Mouse (Mus musculus) c-Kit-negative CD71-positive TER-119-positive erythroid progenitor cells, embryonic 14.5 days (primary cell): ENCODE results near the gene Krt80.

Experiments
- DNase-seq: peaks from one replicate; pipeline ENCODE4 v3.0.0-alpha.2; 2013; ENCODE audit warnings: low read depth, low spot score

Gene Krt80

DNA sequence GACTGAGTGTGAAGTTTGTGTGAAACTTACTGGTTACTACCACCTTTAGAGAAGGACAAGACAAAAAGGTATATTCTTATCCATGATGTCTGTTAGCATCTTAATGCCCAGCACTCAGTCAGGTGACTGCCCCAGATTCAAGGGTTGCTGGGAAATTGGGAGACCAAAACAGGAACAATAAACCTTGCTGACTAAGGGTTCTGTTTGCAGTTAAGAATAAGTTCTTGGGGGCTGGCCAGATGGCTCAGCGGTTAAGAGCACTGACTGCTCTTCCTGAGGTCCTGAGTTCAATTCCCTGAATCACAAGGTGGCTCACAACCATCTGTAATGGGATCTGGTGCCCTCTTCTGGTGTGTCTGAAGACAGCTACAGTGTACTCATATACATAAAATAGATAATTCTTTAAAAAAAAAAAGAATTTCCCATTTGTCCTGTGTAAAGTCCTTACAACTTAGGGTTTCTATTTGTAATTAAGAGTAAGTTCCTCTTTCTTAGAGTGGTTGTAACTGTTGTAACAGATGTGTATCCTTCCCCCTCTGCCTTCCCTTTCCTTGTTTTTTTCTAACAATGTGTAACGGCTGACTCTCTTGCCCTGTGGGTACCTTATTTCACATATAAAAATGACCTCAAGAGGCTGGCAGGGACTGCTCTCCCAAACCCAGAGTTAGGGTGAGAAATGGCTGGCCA is 52.0 kb downstream of the Krt80 start:
- no peak for DNase-seq

DNA sequence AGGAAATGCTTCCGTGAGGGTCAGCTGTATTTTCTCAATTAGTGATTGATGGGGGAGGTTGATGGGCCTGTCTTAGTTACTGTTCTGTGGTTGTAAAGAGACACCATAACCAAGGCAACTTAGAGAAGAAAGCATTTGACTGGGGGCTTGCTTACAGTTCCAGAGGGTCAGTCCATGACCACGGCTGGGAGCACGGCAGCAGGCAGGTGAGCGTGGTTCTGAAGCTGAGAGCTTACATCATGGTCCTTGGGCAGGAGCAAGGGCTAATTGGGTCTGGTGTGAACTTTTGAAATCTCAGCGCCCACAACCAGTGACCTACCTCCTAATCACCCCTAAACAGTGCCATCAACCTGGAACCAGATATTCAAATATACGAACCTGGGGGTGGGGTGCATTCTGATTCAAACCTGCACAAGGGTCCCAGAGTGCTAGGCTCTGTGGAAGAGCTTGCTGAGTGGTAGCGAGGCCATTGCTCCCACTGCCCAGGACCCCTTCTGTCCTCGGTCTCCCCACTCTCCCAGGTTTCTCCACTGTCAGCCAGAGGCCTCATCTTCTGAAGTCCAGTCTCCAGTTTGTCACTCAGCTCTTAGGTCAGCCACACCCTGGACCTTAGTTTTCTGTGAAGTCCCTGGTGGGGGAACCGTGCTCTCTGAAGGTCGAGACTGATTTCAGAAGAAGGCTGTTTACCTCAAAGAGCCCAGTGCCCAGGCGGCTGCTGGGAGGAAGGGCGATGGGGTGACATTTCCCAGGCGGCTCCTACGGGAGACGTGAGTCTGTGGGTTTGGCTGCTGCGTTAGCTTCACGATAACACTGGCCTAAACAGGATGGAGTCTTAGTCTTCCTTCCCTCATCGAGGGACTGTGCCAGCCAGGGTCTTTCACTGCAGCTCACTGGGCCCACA is 52.8 kb downstream of the Krt80 start:
- DNase-seq: no peak

DNA sequence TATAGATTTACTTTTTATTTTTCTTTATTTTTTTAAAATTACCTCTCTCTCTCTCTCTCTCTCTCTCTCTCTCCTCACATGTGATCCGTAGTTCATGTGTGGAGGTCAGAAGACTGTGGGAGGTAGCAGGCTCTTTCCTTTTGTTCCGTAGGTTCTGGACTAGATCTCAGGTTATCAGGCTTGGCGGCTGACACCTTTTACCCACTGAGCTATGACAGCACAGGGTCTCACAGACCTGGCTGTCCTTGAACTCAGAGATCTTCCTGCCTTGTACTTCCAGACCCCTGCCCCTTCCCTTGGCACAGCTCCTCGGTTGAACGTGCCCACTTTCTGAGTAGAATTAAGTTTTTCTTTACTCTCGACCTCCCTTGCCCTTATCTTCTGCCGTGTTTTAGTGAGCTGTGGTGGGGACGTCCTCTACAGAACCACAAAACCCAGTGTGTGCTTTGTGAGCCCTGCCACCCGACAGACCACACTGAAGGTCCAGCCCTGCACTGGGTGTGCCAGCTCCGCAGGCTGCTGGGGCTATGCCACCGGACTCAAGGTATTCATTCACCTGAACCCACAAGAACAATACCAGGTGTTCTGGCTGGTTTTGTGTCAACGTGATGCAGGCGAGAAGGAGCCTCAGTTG is 53.6 kb downstream of the Krt80 start:
- no peak for DNase-seq

DNA sequence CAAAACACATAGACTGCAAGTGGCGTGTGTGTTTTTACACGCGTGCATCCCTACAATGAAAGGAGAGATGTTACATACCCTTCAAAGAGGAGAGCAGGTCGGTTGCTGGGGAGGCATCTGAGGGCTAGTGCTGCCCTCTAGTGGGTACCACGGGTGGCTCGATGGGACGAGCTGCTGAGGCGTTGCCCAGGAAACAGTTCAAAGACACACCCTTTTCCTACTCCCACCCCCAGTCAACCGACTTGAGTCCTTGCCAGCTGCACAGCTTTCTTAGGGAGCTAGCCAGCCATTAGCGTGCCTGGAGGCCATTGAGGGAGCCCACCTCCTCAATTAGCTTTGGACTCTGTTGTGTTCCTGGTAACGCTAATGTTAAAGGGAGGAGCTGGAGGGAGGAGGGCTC is 54.1 kb downstream of the Krt80 start:
- DNase-seq: peak; percentile 20

DNA sequence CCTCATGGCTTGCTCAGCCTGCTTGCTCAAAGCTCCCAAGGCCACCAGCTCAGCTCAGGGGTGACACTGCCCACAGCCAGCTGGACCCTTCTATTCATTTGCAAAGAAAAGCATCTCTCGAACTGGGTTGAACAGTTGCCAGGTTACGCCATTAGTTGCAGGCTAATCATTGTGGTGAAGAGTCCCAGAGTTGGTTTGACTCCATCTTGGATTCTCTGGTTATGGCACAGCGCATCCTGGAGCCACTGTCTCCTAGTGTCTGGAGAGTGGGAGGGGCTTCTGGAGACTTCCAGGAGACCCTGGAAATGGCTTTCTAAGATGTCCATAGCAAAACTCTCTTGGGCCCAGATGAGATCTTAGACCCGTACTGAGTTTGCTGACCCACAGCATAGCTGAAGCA is 54.6 kb downstream of the Krt80 start:
- no peak for DNase-seq

DNA sequence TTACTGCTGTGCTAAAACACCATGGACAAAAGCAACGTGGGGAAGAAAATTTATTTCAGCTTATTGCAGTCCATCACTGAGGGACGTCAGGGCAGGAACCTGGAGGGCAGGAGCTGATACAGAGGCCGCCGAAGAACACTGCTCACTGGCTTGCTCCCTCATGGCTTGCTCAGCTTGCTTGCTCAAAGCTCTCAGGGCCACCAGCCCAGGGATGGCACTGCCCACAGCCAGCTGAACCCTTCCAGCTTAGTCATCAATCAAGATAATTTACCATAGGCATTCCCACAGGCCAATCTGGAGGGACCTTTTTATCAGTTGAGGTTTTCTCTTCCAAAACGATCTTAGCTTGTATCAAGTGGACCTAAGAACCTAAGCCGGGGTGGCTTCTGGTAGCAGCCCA is 58.0 kb downstream of the Krt80 start:
- no peak for DNase-seq

DNA sequence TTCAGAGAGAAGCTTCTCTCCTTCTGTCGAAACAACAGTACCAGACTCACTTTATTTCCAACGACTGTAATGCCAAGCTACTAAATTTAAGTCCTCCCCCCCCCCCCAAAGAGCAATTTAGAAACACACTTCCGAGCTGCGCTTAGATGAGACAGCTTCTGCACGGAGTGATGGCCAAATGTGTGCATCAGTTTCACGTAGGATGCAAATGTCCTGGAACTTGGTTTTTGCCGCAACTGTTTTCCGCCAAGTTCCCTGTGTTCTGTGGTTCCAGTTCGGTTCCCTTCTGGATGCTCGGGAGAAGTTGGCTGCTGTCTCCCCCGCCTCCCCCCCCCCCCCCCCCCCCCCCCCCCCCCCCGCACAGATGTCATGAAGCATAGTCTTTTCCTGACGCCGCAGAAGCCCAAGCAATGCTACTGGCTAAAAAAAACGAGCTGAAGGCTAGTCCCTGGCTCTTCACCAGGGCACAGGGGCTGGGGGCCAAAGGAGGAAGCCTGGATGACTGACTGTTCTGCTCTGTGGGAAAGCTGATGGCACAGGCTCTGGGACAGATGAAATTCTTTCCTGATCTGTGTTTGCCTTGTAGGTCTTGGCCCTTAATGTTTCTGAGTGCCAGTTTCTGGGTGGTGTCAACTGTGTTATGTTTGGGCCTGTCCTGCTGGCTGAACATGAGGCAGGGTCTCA is 58.7 kb downstream of the Krt80 start:
- DNase-seq: no peak

DNA sequence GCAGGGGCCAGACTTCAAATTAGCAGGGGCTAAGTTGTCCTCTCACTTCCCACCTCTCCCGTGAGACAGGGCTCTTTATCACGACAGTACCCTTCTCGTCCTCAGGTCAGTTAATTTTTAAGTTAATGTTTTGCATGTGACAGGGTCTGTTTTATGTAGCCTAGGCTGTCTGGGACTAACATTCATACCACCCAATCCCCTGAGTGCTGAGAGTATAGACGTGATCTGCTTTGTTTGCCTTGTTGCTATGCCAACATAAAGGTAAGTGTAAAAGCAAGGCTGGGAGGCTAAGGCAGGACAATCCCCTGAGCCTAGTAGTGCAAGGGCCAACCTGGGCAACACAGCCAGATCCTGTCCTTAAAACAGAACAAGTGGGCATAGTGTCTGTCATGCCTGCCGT is 60.5 kb downstream of the Krt80 start:
- DNase-seq: no peak

DNA sequence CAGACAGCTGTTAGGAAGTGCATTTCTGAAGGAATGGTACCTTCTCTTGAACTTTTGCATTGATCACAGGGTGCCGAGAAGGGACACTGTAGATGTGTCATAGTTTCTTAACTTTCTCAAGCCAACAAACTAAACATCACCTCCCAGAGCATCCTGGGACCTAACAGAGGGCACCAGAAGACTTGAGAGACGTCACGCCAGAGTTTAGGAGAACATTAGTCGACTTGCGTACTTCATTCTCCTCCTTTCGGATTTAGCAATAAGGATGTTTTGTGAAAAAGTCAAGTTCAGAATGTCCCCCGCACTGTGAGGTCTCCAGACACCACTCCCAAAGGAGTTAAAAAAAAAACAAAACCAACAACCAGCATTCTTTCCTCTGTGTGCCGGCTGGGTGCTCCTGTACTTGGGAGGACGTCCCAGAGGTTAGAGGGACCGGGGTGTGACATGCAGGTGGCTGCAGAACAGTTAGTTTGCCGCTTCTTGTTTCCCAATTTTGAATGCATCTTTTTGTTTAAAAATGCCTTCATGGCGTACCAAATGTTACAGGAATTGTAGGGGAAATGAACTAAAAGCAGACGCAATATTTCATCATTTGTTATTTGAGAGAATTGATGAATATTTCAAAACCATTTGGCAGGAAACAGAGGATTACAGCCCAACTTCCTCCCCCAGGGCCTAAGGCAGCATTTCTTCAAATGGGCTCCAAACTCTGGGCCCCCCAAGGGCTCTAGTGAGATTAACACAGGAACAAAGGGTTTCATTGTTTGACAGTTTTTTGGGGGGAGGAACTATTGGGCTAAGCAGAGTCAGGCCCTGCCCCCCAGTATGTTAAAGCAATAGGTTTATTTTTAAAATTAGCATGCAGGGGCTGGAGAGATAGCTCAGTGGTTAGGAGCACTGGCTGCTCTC is 61.3 kb downstream of the Krt80 start:
- DNase-seq: no peak

DNA sequence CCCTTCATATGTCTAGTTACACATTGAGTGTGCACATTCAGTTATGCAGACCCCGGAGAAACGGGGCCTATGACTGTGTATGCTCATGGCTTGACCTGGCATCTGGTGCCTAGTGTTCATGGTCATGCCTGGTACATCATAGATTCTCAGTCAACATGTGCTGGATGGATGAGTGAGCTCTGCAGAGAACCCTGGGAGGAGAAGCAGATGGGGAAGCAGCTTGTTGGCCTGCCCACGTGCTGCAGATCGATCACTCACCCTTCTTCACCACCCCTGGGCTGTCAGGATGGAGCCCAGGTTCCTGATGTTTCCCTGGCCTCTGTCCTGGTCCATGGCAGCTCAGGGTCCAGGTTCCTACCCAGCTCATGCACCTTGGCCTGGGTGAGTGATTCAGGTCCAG is 63.5 kb downstream of the Krt80 start:
- no peak for DNase-seq

DNA sequence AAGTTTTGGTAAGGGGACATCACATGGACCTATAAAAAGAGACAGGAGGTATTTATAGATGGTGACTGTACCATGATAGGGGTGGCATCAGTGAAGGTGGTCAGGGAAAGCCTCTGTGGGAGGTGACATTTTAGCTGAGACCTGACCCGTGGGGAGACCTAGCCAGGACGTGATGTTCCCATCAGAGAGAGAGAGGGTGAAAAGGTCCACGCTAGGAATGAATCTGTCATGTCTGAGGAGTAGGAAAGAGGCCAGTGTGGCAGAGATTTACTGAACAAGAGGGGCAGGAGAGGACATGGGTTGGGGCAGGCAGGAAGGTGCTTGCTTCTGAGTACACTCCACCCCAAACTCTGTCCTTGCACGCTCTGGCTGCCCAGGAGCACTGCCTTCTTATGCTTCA is 66.1 kb downstream of the Krt80 start:
- no peak for DNase-seq

DNA sequence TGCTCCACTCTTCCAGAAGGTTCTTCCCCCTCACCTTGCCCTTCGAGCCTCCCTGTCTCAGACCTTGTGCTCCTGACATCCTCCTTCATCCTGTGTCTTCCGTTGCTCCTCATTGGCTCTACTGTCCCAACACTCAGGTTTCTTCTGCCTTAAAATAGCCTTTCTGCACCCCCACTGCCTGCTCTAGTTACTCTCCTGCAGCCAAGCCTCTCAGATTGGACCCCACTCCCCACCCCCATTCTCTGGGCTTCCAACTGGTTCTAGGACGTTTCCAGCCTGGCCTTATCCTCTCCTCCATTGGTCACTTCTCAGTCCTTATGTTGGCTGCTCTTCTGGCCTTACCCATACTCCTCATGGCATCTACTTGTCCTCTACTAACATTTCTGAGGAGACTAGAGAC is 67.8 kb downstream of the Krt80 start:
- DNase-seq: no peak

DNA sequence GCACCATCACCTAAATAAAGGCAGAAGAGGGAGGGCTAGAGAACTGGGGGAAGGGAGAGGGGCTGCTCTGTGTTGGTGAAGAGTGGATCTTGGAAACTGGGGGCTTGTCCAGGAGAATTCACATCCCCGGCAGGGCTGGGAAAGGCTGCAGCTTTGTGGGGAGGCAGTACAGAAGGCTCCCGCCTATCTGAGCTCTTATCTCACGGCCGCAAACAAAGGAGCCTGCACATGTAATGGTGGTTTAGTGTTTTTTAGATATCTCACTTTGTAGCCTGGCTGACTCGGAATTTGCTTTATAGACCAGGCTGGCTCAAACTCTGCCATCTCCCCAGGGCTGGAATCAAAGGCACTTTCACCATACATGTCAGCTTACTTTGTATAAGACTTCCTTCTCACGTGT is 69.8 kb downstream of the Krt80 start:
- no peak for DNase-seq

DNA sequence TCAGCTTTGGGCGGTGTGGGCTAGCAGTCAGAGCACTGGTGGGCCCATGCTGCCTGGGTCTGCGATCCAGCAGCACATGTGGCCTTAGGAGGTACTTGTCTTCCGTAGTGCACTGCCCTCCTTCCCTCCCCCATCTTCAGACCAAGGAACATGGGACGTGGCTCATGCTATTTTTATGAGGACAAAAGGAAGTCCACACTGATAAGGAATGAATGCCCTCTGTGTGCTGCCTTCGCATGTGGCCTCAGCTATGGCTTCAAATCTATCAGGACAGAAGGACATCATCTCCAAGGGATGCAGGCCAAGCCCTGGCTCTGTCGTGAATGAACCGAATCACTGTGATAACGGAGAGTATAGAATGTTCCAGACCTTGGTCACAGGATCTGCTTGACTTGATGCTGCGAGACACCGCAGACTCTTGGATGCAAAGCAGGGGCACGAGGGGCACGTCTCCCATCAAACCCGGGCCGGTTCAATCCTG is 70.4 kb downstream of the Krt80 start:
- DNase-seq: no peak

DNA sequence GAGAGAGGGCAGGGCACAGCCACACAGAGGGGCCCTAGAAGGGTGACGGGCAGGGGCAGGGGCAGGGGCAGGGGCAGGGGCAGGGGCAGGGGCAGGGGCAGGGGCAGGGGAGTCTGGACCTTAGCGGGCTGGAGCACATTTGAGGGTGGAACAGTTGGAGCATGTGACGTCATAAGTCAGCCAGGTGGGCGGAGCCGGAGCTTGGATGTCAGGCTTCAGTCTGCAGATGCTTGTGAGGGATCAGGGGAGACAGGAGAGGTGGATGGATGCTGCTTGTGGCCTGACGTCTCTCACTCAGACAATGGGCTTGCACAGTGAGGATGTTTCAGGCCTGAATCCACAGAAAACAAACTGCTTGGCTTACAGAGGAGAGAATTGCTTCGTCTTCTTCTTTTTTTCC is 71.4 kb downstream of the Krt80 start:
- no peak for DNase-seq

DNA sequence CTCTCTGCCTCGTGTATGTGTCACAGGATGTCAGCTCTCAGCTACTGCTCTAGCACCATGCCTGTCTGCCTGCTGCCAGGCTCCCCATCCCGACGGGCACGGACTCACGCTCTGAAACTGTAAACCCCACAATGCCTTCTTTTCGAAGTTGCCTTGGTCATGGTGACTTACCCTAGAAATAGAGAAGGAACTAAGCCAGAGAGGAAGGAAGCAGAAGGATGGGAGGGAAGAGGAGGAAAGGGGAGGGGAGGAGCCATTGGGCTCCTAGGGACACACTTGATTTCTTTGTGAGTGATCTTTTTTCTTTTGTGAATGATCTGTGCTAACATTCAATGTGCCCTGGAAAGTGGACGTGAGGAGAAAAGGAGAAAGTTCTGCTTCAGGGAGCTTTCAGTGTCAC is 72.0 kb downstream of the Krt80 start:
- no peak for DNase-seq
